Comparison of ENCODE assay signal across 9 mouse cellular contexts in genomic region chr11:83224217-83224616, GRCm38 (mm10). TPM values are rescaled to one million over a fixed set of nuclear protein-coding genes. Genes with fewer than 3 reads are reported as not detected.
A peak's percentile ranks its signal among the peaks of the same experiment; 100 is the strongest.
DNase-seq lines count a peak whose midpoint lies in the region; ATAC-seq and TF ChIP-seq lines count a peak whose summit lies in the region.
"Had no signal": no experiment of that assay in that cellular context is flagged by ENCODE, and none has a peak within 500 bp of the region (broad histone marks: within the 10 kb centered on the region; RNA-seq: fewer than 3 reads in every experiment).

No protein-coding gene starts in this region.

- WGBS in hindbrain, embryonic 16.5 days, result 95% methylated on average over 9 of the region's 9 CpGs
- 90% methylated on average over 9 of the region's 9 CpGs for WGBS in hindbrain, embryonic 12.5 days

- peak; percentile 96 for ATAC-seq in inflammation-experienced regulatory T-cells, adult 6 months
- ATAC-seq in hindbrain, embryonic 16.5 days, result no peak
- no peak for ATAC-seq in hindbrain, embryonic 12.5 days (ENCODE audit: low FRiP score)

- H3K27ac ChIP-seq in ES-Bruce4 (ENCODE audit: insufficient read depth, low read length), result 0 out of 2 replicates have a peak overlapping the region, but pooled peaks have one; percentile 48
- H3K27ac ChIP-seq in hindbrain, embryonic 16.5 days (ENCODE audit: low read depth, low read length), result no peak overlapping the region
- H3K27ac ChIP-seq in hindbrain, embryonic 12.5 days, result no peak overlapping the region

- H3K4me2 ChIP-seq in hindbrain, embryonic 16.5 days (ENCODE audit: low read length), result no peak overlapping the region
- no peak overlapping the region for H3K4me2 ChIP-seq in hindbrain, embryonic 12.5 days (replicated peaks)

- no peak for TF ChIP-seq POLR2A in ES-Bruce4 (IDR thresholded peaks at IDR 0.05; ENCODE audit: insufficient read depth, low read length)

- H3K9me3 ChIP-seq in ES-Bruce4 (replicated peaks; ENCODE audit: control insufficient read depth, insufficient read depth, low read length, poor library complexity, severe bottlenecking), result 0 out of 2 replicates have a peak, but pooled peaks cover 2% of the 10 kb centered on the region
- no peaks in the 10 kb centered on the region for H3K9me3 ChIP-seq in hindbrain, embryonic 16.5 days (ENCODE audit: control insufficient read depth, low read length)
- no peaks in the 10 kb centered on the region for H3K9me3 ChIP-seq in hindbrain, embryonic 12.5 days (replicated peaks)

- H3K4me1 ChIP-seq in ES-Bruce4 (ENCODE audit: control insufficient read depth, insufficient read depth, low read length), result no peaks in the 10 kb centered on the region
- no peaks in the 10 kb centered on the region for H3K4me1 ChIP-seq in hindbrain, embryonic 16.5 days (ENCODE audit: control insufficient read depth, insufficient read depth, low read depth, low read length)
- H3K4me1 ChIP-seq in hindbrain, embryonic 12.5 days, result no peaks in the 10 kb centered on the region

- peak overlapping the region; percentile 74; the same call in 1 of the 2 replicates for H3K9ac ChIP-seq in ES-Bruce4 (ENCODE audit: low read depth, poor library complexity, severe bottlenecking)
- no peak overlapping the region for H3K9ac ChIP-seq in hindbrain, embryonic 16.5 days (ENCODE audit: low read depth, low read length)
- no peak overlapping the region for H3K9ac ChIP-seq in hindbrain, embryonic 12.5 days

- TF ChIP-seq CTCF in ES-Bruce4 (IDR thresholded peaks at IDR 0.05; ENCODE audit: low read depth, low read length), result no peak

- no peaks in the 10 kb centered on the region for H3K36me3 ChIP-seq in ES-Bruce4 (ENCODE audit: control insufficient read depth, insufficient read depth, low read length, poor library complexity, severe bottlenecking)
- H3K36me3 ChIP-seq in hindbrain, embryonic 16.5 days (ENCODE audit: control insufficient read depth, insufficient read depth, low read length), result no peaks in the 10 kb centered on the region
- H3K36me3 ChIP-seq in hindbrain, embryonic 12.5 days, result no peaks in the 10 kb centered on the region

- no peaks in the 10 kb centered on the region; the same call in 1 of the 2 replicates for H3K27me3 ChIP-seq in ES-Bruce4 (ENCODE audit: control insufficient read depth, insufficient read depth, low read length, poor library complexity, severe bottlenecking)
- H3K27me3 ChIP-seq in hindbrain, embryonic 16.5 days (replicated peaks; ENCODE audit: control insufficient read depth, insufficient read depth, low read length), result no peaks in the 10 kb centered on the region
- no peaks in the 10 kb centered on the region for H3K27me3 ChIP-seq in hindbrain, embryonic 12.5 days

- H3K4me3 ChIP-seq in ES-Bruce4 (ENCODE audit: low read depth, low read length), result peak overlapping the region; percentile 72
- H3K4me3 ChIP-seq in hindbrain, embryonic 16.5 days (ENCODE audit: low read length), result no peak overlapping the region
- H3K4me3 ChIP-seq in hindbrain, embryonic 12.5 days, result no peak overlapping the region

- DNase-seq in 416B (ENCODE audit: low read depth), result peak; percentile 99
- peak; percentile 73 to 77 for DNase-seq in natural killer cell, adult 2 months (ENCODE audit: low spot score in 2 of 2)
- no peak for DNase-seq in gastrocnemius, postnatal 4 days (ENCODE audit: low spot score in 2 of 2)
- DNase-seq in left cerebral cortex, adult 18-20 months (ENCODE audit: low spot score in 2 of 2), result no peak

- no peak for TF ChIP-seq EP300 in ES-Bruce4 (IDR thresholded peaks at IDR 0.05; ENCODE audit: insufficient read depth, low read depth, low read length)

RNA-seq across cellular contexts. Expression of gene Slfn3, which starts 33.1 kb away (rescaled TPM):
- 0.41 and 1.2 TPM in 2 replicates for polyA plus RNA-seq in ES-Bruce4 (2011; ENCODE audit: insufficient read depth, insufficient read length, low read depth, missing spikeins)
- 1 to 10 TPM; 2.5 to 4.4 (median 3.8) TPM for polyA plus RNA-seq in inflammation-experienced regulatory T-cells, adult 6 months (2017; shearing (Covaris generic))
- polyA plus RNA-seq in hindbrain, embryonic 16.5 days (2015; fragmentation: Nextera tagmentation; extraction: Ambion mirVana), result 0.18 and 0.52 TPM in 2 replicates
- polyA plus RNA-seq in hindbrain, embryonic 12.5 days (2016; fragmentation: Nextera tagmentation; extraction: Ambion mirVana), result 0.66 and 0.68 TPM in 2 replicates
- 1 to 10 TPM; 1.5 to 1.9 TPM for total RNA-seq in gastrocnemius, postnatal 4 days (2021)
- under 1 TPM; 0.40 to 0.66 TPM for total RNA-seq in left cerebral cortex, adult 18-20 months (2021)
- polyA plus RNA-seq: neural tube, embryonic 11.5 days had no signal

RNA-seq across cellular contexts. Expression of gene Slfn4, which starts 49.2 kb away (rescaled TPM):
- not detected in 2 replicates for polyA plus RNA-seq in ES-Bruce4 (2011; ENCODE audit: insufficient read depth, insufficient read length, low read depth, missing spikeins)
- polyA plus RNA-seq in inflammation-experienced regulatory T-cells, adult 6 months (2017; shearing (Covaris generic)), result under 1 TPM; 0.24 to 0.35 (median 0.26) TPM
- polyA plus RNA-seq in hindbrain, embryonic 16.5 days (2015; fragmentation: Nextera tagmentation; extraction: Ambion mirVana), result not detected in 2 replicates
- 0.13 TPM in 1 of 2 replicates, not detected in the other for polyA plus RNA-seq in hindbrain, embryonic 12.5 days (2016; fragmentation: Nextera tagmentation; extraction: Ambion mirVana)
- total RNA-seq in gastrocnemius, postnatal 4 days (2021), result under 1 TPM; 0.12 to 0.16 TPM
- not detected for total RNA-seq in left cerebral cortex, adult 18-20 months (2021)
- polyA plus RNA-seq: neural tube, embryonic 11.5 days had no signal

Comparison
In these comparisons a context has a peak if more than half of its experiments do, and no peak if none do; other contexts are left out.
1. DNase-seq: peak in 416B (single experiment) and natural killer cell, adult 2 months (2 of 2); none in gastrocnemius, postnatal 4 days (0 of 2) and left cerebral cortex, adult 18-20 months (0 of 2).